Mouse (Mus musculus): ENCODE data around the gene Prm2. TPM values are rescaled to one million over a fixed set of nuclear protein-coding genes. Genes with fewer than 3 reads are reported as not detected.

The Prm2 gene
- polyA plus RNA-seq, 1 experiment from 2014 or later: not detected

Other genes with a start within 250 kb of the Prm2 start
- 3.2 and 3.5 TPM in 2 replicates for gene Socs1, start 10.6 kb downstream of the Prm2 start, polyA plus RNA-seq (2014; fragmentation: Nextera tagmentation; extraction: Ambion mirVana)
- not detected in 2 replicates for gene Tnp2, start 7.5 kb downstream of the Prm2 start, polyA plus RNA-seq (2014; fragmentation: Nextera tagmentation; extraction: Ambion mirVana)
- not detected in 2 replicates for gene Prm3, start 5.2 kb downstream of the Prm2 start, polyA plus RNA-seq (2014; fragmentation: Nextera tagmentation; extraction: Ambion mirVana)
- gene Prm1, start 9.7 kb upstream of the Prm2 start, polyA plus RNA-seq (2014; fragmentation: Nextera tagmentation; extraction: Ambion mirVana): not detected in 2 replicates
- gene Gm11172, start 16.8 kb upstream of the Prm2 start, polyA plus RNA-seq (2014; fragmentation: Nextera tagmentation; extraction: Ambion mirVana): not detected in 2 replicates
- gene Rmi2, start 38.9 kb upstream of the Prm2 start, polyA plus RNA-seq (2014; fragmentation: Nextera tagmentation; extraction: Ambion mirVana): 3.0 and 3.4 TPM in 2 replicates